Mouse (Mus musculus) embryonic stem cell, embryonic (primary cell): ENCODE results near the gene Hist1h4f.
"Not testable (repeated sequence)": the region's sequence is repeated elsewhere in the genome, so short reads cannot be mapped to it uniquely, and the experiment has no call there.

ENCODE experiments used
- CTCF ChIA-PET, 4 experiments: fragments of 300-600 bp in 2 of 4; fragments of 350-600 bp in 2 of 4; sonication (Branson Sonifier 250); formaldehyde crosslinking; loops; one replicate each; lab custom pipeline; 2022; ENCODE audit warnings: inconsistent platforms in 2 of 4; lab: Charles Lee
- POLR2A ChIA-PET, 4 experiments: fragments of 300-600 bp in 2 of 4; fragments of 350-600 bp in 2 of 4; sonication (Branson Sonifier 250); formaldehyde crosslinking; loops; one replicate each; lab custom pipeline; 2022; ENCODE audit warnings: antibody characterized with exemption in 4 of 4, inconsistent platforms in 1 of 4; lab: Charles Lee

Gene Hist1h4f

GRCm38 (mm10) chr13:23571022-23571503, 19.6 kb upstream of the Hist1h4f start, which contains the start of the genes Hist1h2ae and Hist1h2bg:
Gene Hist1h2ae (minus strand): TSS chr13:23571220.
Gene Hist1h2bg (plus strand): TSS chr13:23571396.
- ChIA-PET CTCF (interaction anchor here in 1 of 4 experiments (0.6 kb wide), 1 partner anchor 37 kb away, joined by 3 read pairs; no protein-coding TSS in a partner anchor), POLR2A (interaction anchor here (0.6 to 22.3 kb wide), 131 partner anchors 8 to 1855 kb away, joined by 3 to 794 read pairs (median 6); partner anchors contain the start of genes Hist1h2ac (in 4 of the 4), Hist1h2bc (in 4 of the 4), Hist1h3e (in 4 of the 4) and Hist1h4d (in 4 of the 4))

GRCm38 (mm10) chr13:23570261-23571021, 19.0 kb upstream of the Hist1h4f start:
- ChIA-PET CTCF (interaction anchor here in 1 of 4 experiments (0.6 kb wide), 1 partner anchor 47 kb away, joined by 15 read pairs; no protein-coding TSS in a partner anchor), POLR2A (interaction anchor here (0.6 to 22.3 kb wide), 121 partner anchors 8 to 1854 kb away, joined by 3 to 794 read pairs (median 6); partner anchors contain the start of genes Hist1h3e (in 4 of the 4), Hist1h4d (in 4 of the 4), Hist1h1a (in 3 of the 4) and Hist1h1c (in 3 of the 4))

- ChIA-PET CTCF (interaction anchor here in 1 of 4 experiments (0.6 kb wide), 2 partner anchors 34 to 1522 kb away, joined by 5 read pairs; no protein-coding TSS in a partner anchor), POLR2A (interaction anchor here in 3 of 4 experiments (0.6 to 9.9 kb wide), 34 partner anchors 8 to 1847 kb away, joined by 3 to 217 read pairs (median 6); partner anchors contain the start of genes Hist1h4d (in 3 of the 3), Hist1h2ac (in 2 of the 3), Hist1h2ad (in 2 of the 3) and Hist1h2ae (in 2 of the 3))
These were observed 13.0 kb upstream of the Hist1h4f start for GRCm38 (mm10) chr13:23564482-23564881.

DNA sequence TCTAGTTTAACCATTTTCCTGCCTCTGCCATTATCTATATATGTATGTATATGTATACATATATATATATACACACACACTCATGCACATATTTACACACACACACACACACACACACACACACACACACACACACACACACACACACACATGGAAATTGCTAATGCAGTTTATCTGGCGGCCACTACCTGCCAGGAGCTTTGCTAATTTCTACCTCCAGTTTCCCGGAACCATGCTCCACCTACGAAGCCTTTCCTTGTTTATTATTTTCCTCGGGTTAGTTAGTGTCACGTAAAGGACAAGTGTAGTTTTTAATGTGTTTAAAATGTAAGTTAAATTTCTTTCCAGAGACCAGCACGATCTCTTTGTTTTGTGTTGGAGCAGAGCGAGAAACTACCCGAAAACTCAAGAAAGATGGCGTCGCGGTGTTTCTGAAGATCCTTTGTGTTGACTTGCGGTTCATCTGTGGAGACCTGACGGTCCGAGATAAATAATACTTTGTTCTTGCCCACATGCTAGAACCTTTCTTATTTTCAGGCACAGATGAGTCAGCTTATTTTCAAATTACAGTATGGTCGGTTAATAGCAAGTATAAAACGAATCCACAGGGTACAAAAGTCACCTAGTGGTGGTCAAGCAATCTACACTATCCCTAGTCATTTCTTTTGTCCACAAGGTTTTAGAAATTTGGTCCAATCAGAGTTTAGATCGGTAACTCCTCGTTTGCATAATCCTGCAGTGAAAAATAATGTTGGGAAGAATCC, 11.4 kb upstream of the Hist1h4f start:
- ChIA-PET CTCF (interaction anchor here in 2 of 4 experiments (0.6 to 0.7 kb wide), 2 partner anchors 270 to 1594 kb away, joined by 3 to 4 read pairs; no protein-coding TSS in a partner anchor), POLR2A (interaction anchor here (0.6 to 9.9 kb wide), 48 partner anchors 8 to 1604 kb away, joined by 3 to 217 read pairs (median 5); partner anchors contain the start of genes Hist1h2ae (in 4 of the 4), Hist1h2bg (in 4 of the 4), Hist1h2bc (in 3 of the 4) and Hist1h2bf (in 3 of the 4))

GRCm38 (mm10) chr13:23561883-23562659, 10.6 kb upstream of the Hist1h4f start, which contains the start of gene Hist1h3e:
Gene Hist1h3e (minus strand): TSS chr13:23562369.
- ChIA-PET POLR2A (interaction anchor here (0.6 to 9.9 kb wide), 41 partner anchors 9 to 1527 kb away, joined by 3 to 217 read pairs (median 7); partner anchors contain the start of genes Hist1h2ae (in 4 of the 4), Hist1h2bg (in 4 of the 4), Hist1h2bc (in 3 of the 4) and Hist1h4d (in 3 of the 4)), CTCF (interaction anchor here in 1 of 4 experiments (0.7 kb wide), 1 partner anchor 269 kb away, joined by 3 read pairs; no protein-coding TSS in a partner anchor)

- POLR2A ChIA-PET: interaction anchor here (0.6 to 9.9 kb wide), 39 partner anchors 9 to 1883 kb away, joined by 3 to 217 read pairs (median 7); partner anchors contain the start of genes Hist1h2ae (in 4 of the 4), Hist1h2bg (in 4 of the 4), Hist1h4d (in 3 of the 4) and Hist1h4f (in 3 of the 4)
- CTCF ChIA-PET: not testable (repeated sequence)
These were observed 10.1 kb upstream of the Hist1h4f start for GRCm38 (mm10) chr13:23561531-23561882.

GRCm38 (mm10) chr13:23560699-23561098, 9.3 kb upstream of the Hist1h4f start:
- ChIA-PET CTCF (interaction anchor here in 1 of 4 experiments (0.6 kb wide), 1 partner anchor 813 kb away, joined by 3 read pairs; no protein-coding TSS in a partner anchor), POLR2A (interaction anchor here (0.6 to 9.9 kb wide), 30 partner anchors 8 to 254 kb away, joined by 3 to 217 read pairs (median 7); partner anchors contain the start of genes Hist1h2ae (in 4 of the 4), Hist1h2bg (in 4 of the 4), Hist1h4f (in 4 of the 4) and Hist1h2ad (in 2 of the 4))

DNA sequence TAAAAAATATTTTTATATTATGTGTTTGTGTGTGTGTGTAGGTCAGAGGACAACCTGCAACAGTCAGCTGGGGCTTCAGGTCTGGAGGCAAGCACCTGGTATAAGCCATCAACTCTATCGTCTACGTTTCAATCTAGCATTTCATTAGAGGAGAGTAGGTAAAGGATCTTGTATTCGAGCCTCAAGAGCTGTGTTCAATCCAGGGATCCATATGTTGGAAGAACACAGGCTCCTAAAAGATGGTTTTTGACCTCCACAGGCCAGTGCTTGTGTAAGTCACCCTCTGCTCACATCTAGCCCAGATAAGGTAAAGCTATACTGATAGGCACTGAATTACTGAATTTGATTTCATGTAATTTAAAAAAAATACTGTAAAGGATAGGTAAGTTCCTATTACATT, 5.5 kb upstream of the Hist1h4f start:
- POLR2A ChIA-PET: interaction anchor here (0.5 to 11.8 kb wide), 58 partner anchors 7 to 1803 kb away, joined by 3 to 692 read pairs (median 20); partner anchors contain the start of genes Hist1h2ae (in 4 of the 4), Hist1h2bg (in 4 of the 4), Hist1h1c (in 3 of the 4) and Hist1h2ac (in 3 of the 4)
- CTCF ChIA-PET: interaction anchor here in 1 of 4 experiments (1.1 kb wide), 1 partner anchor 16 kb away, joined by 3 read pairs; no protein-coding TSS in a partner anchor

- ChIA-PET POLR2A (interaction anchor here (0.5 to 11.8 kb wide), 142 partner anchors 8 to 1835 kb away, joined by 3 to 692 read pairs (median 6); partner anchors contain the start of genes Hist1h1a (in 4 of the 4), Hist1h1e (in 4 of the 4), Hist1h2ae (in 4 of the 4) and Hist1h2bg (in 4 of the 4)), CTCF (interaction anchor here in 1 of 4 experiments (1.0 to 2.6 kb wide), 2 partner anchors 42 to 131 kb away, joined by 5 to 10 read pairs; partner anchors contain the start of gene Abt1)
These were observed 4.5 kb upstream of the Hist1h4f start for GRCm38 (mm10) chr13:23555839-23556416.

- ChIA-PET POLR2A (interaction anchor here (0.6 to 11.8 kb wide), 179 partner anchors 9 to 1835 kb away, joined by 3 to 692 read pairs (median 5); partner anchors contain the start of genes Hist1h1a (in 4 of the 4), Hist1h1e (in 4 of the 4), Hist1h2ae (in 4 of the 4) and Hist1h2af (in 4 of the 4)), CTCF (interaction anchor here in 1 of 4 experiments (0.7 to 2.6 kb wide), 3 partner anchors 43 to 154 kb away, joined by 3 to 10 read pairs (median 5); partner anchors contain the start of gene Abt1)
These were observed 3.7 kb upstream of the Hist1h4f start for GRCm38 (mm10) chr13:23554925-23555838.

DNA sequence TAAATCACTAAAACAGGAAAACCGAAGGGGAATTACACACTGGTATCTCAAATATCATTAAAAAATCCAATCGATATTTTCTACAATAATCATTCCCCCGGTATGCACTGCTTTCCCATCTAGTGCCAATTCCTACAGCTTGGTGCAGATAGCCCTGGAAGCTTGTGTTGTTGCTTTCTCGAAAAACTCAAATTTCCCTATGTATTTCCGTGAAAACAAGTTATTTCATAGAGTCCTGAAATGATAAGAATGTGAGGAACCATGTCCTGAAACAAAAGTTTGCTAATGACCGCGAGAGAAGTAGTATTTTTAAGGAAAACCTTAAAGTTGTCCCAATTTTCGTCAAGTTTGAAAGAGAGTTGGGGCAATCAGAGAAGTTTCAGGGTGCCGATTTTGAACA, 2.9 kb upstream of the Hist1h4f start:
- ChIA-PET POLR2A (interaction anchor here (0.6 to 11.8 kb wide), 117 partner anchors 8 to 1834 kb away, joined by 3 to 692 read pairs (median 10); partner anchors contain the start of genes Hist1h2ae (in 4 of the 4), Hist1h2af (in 4 of the 4), Hist1h2bg (in 4 of the 4) and Hist1h2bh (in 4 of the 4)), CTCF (interaction anchor here in 1 of 4 experiments (0.7 to 2.6 kb wide), 2 partner anchors 130 to 153 kb away, joined by 3 to 10 read pairs; partner anchors contain the start of gene Abt1)

DNA sequence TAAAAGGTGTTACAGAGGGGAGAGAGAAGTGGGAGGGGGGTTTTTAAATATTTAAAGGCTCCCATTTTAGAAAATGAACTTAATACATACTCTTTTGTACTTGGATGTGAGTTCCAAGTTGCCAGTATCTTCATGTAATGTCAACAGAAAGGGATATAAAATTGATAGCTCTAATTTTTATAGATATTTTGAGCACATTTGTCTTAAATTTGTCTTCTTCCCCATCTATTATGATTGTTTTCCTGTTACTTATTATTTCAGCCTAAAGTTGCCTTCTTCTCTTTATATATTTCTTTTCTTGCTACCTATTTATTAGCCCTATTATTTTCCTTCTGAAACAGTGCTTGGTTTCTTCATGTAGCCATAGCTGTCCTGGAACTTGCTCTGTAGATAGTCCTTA, 1.5 kb upstream of the Hist1h4f start, which contains the start of gene Hist1h1d:
TSS of gene Hist1h1d (plus strand) at position 301 of the 400 bp plus-strand sequence.
- CTCF ChIA-PET: no interaction called here
- POLR2A ChIA-PET: interaction anchor here in 3 of 4 experiments (1.0 to 11.8 kb wide), 21 partner anchors 11 to 1518 kb away, joined by 3 to 692 read pairs (median 88); partner anchors contain the start of genes Hist1h2ae (in 3 of the 3), Hist1h2bf (in 3 of the 3), Hist1h2bg (in 3 of the 3) and Hist1h2ad (in 2 of the 3)
